Mouse (Mus musculus) liver, postnatal 0 days (tissue): ENCODE measurements around the gene Prpf8. TPM values are rescaled to one million over a fixed set of nuclear protein-coding genes. Genes with fewer than 3 reads are reported as not detected.

Source experiments
- ATAC-seq: fragments of 200-750 bp; cut with Nextera tagmentation; 2 replicates; pipeline ENCODE4 v1.8.0; 2017; ENCODE audit warnings: mild to moderate bottlenecking, moderate library complexity
- DNase-seq: peaks from one replicate; pipeline ENCODE4 v3.0.0-alpha.2; 2016
- H3K27ac ChIP-seq: fragments of 300-500 bp; sonication (generic); 2 replicates; pipeline ENCODE4 v1.5.1; 2014; ENCODE audit warnings: antibody characterized with exemption, moderate library complexity, mild to moderate bottlenecking, low read depth
- H3K27me3 ChIP-seq: fragments of 300-500 bp; sonication (generic); 2 replicates; pipeline ENCODE4 v1.6.1; 2014; ENCODE audit warnings: low read length, control low read depth, mixed read lengths; ENCODE audit not compliant: insufficient read depth
- H3K36me3 ChIP-seq: fragments of 300-500 bp; sonication (generic); replicated peaks from 2 replicates; pipeline ENCODE4 v1.6.1; 2014; ENCODE audit warnings: mild to moderate bottlenecking, control low read depth, low read length, moderate library complexity, mixed read lengths; ENCODE audit not compliant: insufficient read depth
- H3K4me1 ChIP-seq: fragments of 300-500 bp; sonication (generic); 2 replicates; pipeline ENCODE4 v1.6.1; 2014; ENCODE audit warnings: antibody characterized with exemption, mild to moderate bottlenecking, control low read depth; ENCODE audit not compliant: insufficient read depth
- H3K4me2 ChIP-seq: fragments of 300-500 bp; sonication (generic); 2 replicates; pipeline ENCODE4 v1.6.1; 2014; ENCODE audit warnings: low read depth, mild to moderate bottlenecking, low read length, moderate library complexity, mixed read lengths
- H3K4me3 ChIP-seq: fragments of 300-500 bp; sonication (generic); 2 replicates; pipeline ENCODE4 v1.5.1; 2014; ENCODE audit warnings: low read depth, low read length
- H3K9ac ChIP-seq: fragments of 300-500 bp; sonication (generic); replicated peaks from 2 replicates; pipeline ENCODE4 v1.6.1; 2014; ENCODE audit warnings: mild to moderate bottlenecking, moderate library complexity
- H3K9me3 ChIP-seq: fragments of 300-500 bp; sonication (generic); 2 replicates; pipeline ENCODE4 v1.6.1; 2016; ENCODE audit warnings: mild to moderate bottlenecking, control low read depth, low read length, mixed read lengths
- CTCF ChIP-seq: sonication (generic); IDR thresholded peaks from 2 replicates; pipeline ENCODE4 v1.5.1; 2016; ENCODE audit warnings: antibody characterized with exemption, low read depth
- EP300 ChIP-seq: IDR thresholded peaks from 2 replicates; pipeline ENCODE4 v1.6.1; 2016; ENCODE audit warnings: antibody characterized with exemption, low read depth, mild to moderate bottlenecking
- WGBS: fragments of 180-500 bp; shearing (Covaris S2); extraction: QIAGEN DNeasy Blood & Tissue Kit; methylation state at CpG from one replicate; pipeline ENCODE4 v1.1.7; 2014; ENCODE audit not compliant: insufficient replicate concordance; 5-methylcytosine and 5-hydroxymethylcytosine counted together
- polyA plus RNA-seq: library from polyadenylated mRNA; unstranded; fragments of >200 nt; fragmentation: Nextera tagmentation; extraction: Ambion mirVana; gene quantifications from 2 replicates; pipeline ENCODE4 v1.2.1, GENCODE M21; 2015

Gene Prpf8
- polyA plus RNA-seq, 1 experiment from 2014 or later = 13.9 TPM

DNA sequence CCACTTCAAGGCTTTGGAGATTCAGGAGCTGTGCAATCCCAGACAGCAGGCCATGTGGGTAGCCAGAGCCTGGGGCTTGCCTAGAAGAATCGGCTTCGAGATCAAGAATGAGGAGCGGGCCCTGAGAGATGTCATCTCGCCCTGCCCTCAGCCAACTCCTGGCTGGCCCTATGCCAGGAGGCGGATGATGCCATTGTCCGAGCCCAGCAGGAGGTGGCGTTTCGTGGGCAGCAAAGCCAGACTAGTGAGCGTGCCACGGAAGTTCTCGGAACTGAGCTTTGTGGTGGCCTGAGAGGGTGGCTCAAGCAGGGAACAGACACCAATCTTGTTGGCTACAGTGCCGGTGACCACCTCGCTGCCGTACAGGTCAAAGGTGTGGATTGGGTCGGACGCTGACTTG, 45.0 kb upstream of the Prpf8 start:
- Histone ChIP-seq H3K4me3 (no peak overlapping the region), H3K27me3 (no peaks in the 10 kb centered on the region), H3K36me3 (peaks cover 54% of the 10 kb centered on the region), H3K4me1 (peaks cover 27% of the 10 kb centered on the region), H3K9ac (no peak overlapping the region), H3K4me2 (no peak overlapping the region), H3K27ac (peak overlapping the region; percentile 76; the same call in 1 of the 2 replicates), H3K9me3 (no peaks in the 10 kb centered on the region)
- no peak for TF ChIP-seq EP300
- no peak for TF ChIP-seq CTCF
- 88% methylated on average over 16 of the region's 16 CpGs for WGBS
- ATAC-seq = no peak
- DNase-seq = no peak

GRCm38 (mm10) chr11:75443711-75444110, 42.9 kb upstream of the Prpf8 start:
- H3K27ac ChIP-seq = peak overlapping the region; percentile 94
- 71% methylated on average over 8 of the region's 8 CpGs for WGBS
- H3K4me1 ChIP-seq = peaks cover 30% of the 10 kb centered on the region
- peaks cover 75% of the 10 kb centered on the region for H3K36me3 ChIP-seq
- H3K9me3 ChIP-seq = no peaks in the 10 kb centered on the region
- H3K9ac ChIP-seq = no peak overlapping the region
- ATAC-seq (peak; percentile 92), DNase-seq (peak; percentile 73)
- H3K27me3 ChIP-seq = no peaks in the 10 kb centered on the region
- 0 out of 2 replicates have a peak overlapping the region, but pooled peaks have one; percentile 4 for H3K4me2 ChIP-seq
- no peak overlapping the region for H3K4me3 ChIP-seq
- TF ChIP-seq EP300 (peak; percentile 83), CTCF (peak; percentile 31)

GRCm38 (mm10) chr11:75448575-75448974, 38.0 kb upstream of the Prpf8 start:
- Histone ChIP-seq H3K9ac (peak overlapping the region; percentile 71), H3K4me1 (peaks cover 52% of the 10 kb centered on the region), H3K27me3 (no peaks in the 10 kb centered on the region), H3K4me2 (peak overlapping the region; percentile 100), H3K36me3 (peaks cover 78% of the 10 kb centered on the region), H3K27ac (peak overlapping the region; percentile 92), H3K4me3 (peak overlapping the region; percentile 50), H3K9me3 (no peaks in the 10 kb centered on the region)
- ATAC-seq (no peak), DNase-seq (peak; percentile 19)
- no peak for TF ChIP-seq EP300
- TF ChIP-seq CTCF = no peak
- 50% methylated on average over 3 of the region's 3 CpGs for WGBS

- Histone ChIP-seq H3K9ac (peak overlapping the region; percentile 71), H3K27ac (peak overlapping the region; percentile 92), H3K36me3 (peaks cover 69% of the 10 kb centered on the region), H3K4me1 (peaks cover 59% of the 10 kb centered on the region), H3K27me3 (no peaks in the 10 kb centered on the region), H3K9me3 (no peaks in the 10 kb centered on the region), H3K4me2 (peak overlapping the region; percentile 100), H3K4me3 (peak overlapping the region; percentile 50)
- TF ChIP-seq CTCF = no peak
- peak; percentile 66; the same call in 1 of the 2 replicates for TF ChIP-seq EP300
- ATAC-seq = peak; percentile 49
- peak; percentile 87 for DNase-seq
- WGBS = 46% methylated on average over 6 of the region's 7 CpGs
Observed at GRCm38 (mm10) chr11:75449695-75450094, 36.9 kb upstream of the Prpf8 start.

DNA sequence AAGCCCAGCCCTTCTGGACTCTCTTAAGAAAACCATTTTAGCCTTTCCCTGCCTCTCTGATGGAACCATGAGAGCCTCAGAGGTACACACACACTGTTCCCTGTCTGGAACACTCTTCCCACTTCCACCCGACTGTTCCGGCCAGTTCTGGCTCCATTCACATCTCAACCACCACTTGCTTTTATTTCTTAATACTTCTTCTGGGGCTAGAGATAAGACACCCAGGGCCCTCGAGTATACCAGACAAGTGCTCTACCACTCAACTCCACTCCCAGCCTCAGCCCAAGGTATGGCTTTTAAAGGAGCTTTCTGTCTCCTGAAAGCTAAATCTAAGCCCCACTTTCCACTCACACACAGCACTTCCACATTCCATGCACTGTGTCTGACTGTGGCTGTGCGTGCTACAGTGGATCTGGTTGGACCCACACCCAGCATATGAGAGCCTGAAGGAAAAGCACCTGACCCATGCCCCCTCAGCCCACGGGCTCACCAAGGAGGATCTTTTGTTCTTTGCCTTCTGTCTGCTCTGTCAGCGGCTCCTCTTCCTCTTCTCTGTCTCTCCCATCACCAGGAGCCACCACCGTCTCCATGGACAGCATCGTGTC, 36.2 kb upstream of the Prpf8 start:
- peaks cover 62% of the 10 kb centered on the region for H3K36me3 ChIP-seq
- H3K4me3 ChIP-seq = peak overlapping the region; percentile 50
- H3K9me3 ChIP-seq = no peaks in the 10 kb centered on the region
- TF ChIP-seq EP300 = peak; percentile 84
- no peak for TF ChIP-seq CTCF
- 54% methylated on average over 8 of the region's 8 CpGs for WGBS
- H3K4me2 ChIP-seq = peak overlapping the region; percentile 100
- H3K27me3 ChIP-seq = no peaks in the 10 kb centered on the region
- peaks cover 65% of the 10 kb centered on the region for H3K4me1 ChIP-seq
- DNase-seq (peak; percentile 37), ATAC-seq (peak; percentile 63)
- H3K9ac ChIP-seq = peak overlapping the region; percentile 71
- peak overlapping the region; percentile 92 for H3K27ac ChIP-seq

DNA sequence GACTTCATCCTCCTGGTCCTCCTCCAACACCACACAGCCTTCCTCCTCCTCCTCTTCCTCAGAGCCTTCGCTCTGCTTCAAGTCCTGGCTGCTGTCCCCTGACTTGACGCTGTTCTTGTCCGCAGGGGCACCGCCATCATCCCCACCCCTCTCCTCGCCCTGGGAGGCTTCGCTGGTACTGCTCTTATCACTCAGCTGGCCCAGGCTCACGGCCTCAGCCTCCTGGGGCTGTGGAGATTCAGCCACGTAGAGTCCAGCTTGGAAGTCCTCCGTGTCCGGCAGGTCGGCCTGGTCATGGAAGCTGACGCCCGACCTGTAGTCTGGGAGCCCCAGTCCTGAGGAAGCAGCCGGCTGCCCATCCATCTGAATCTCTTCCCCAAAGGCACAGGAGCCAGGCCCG, 35.7 kb upstream of the Prpf8 start:
- no peaks in the 10 kb centered on the region for H3K27me3 ChIP-seq
- no peaks in the 10 kb centered on the region for H3K9me3 ChIP-seq
- peak overlapping the region; percentile 50 for H3K4me3 ChIP-seq
- ATAC-seq (no peak; the same call in 1 of the 2 replicates), DNase-seq (peak; percentile 40)
- WGBS = 63% methylated on average over 15 of the region's 15 CpGs
- peak overlapping the region; percentile 92 for H3K27ac ChIP-seq
- peaks cover 56% of the 10 kb centered on the region for H3K36me3 ChIP-seq
- H3K4me1 ChIP-seq = peaks cover 65% of the 10 kb centered on the region
- H3K4me2 ChIP-seq = peak overlapping the region; percentile 100
- peak overlapping the region; percentile 71 for H3K9ac ChIP-seq
- TF ChIP-seq CTCF = no peak
- TF ChIP-seq EP300 = no peak
